ENCODE assay signal across 13 mouse cellular contexts in the genomic region with DNA sequence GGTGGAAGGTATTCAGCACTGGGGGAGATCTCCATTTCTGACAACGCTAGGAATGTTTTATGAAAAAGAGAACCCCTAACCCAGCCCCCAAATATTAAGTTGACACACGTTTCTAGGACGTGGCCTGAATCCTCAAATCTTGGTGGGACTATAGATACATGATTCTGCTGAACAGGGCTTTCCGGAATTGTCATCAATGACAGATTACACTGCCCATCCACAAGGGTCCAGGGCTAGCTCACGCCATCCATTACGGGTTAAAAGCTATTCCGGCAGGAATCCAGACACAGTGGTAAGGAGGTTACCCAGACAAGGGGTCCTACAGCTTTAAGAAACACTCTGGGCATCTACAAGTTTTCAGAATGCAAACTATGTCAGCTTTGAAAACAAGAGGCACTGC.
"Had no signal": no experiment of that assay in that cellular context is flagged by ENCODE, and none has a peak within 500 bp of the region (broad histone marks: within the 10 kb centered on the region; RNA-seq: fewer than 3 reads in every experiment).

No protein-coding gene starts in this region.

- DNase-seq: kidney, adult 2 months; kidney, postnatal 14 days; lung, adult 2 months; lung, postnatal 36 days; right cerebral cortex, postnatal 25 days; thymus, postnatal 36 days had no signal

- ATAC-seq: intestine, embryonic 16.5 days; lung, postnatal 0 days had no signal

- H3K4me2 ChIP-seq: kidney, embryonic 15.5 days; liver, embryonic 11.5 days; liver, embryonic 15.5 days had no signal

- H3K36me3 ChIP-seq: kidney, embryonic 15.5 days; limb, embryonic 10.5 days; liver, embryonic 15.5 days had no signal

- H3K27ac ChIP-seq: kidney, embryonic 15.5 days; left cerebral cortex, adult 2 months; limb, embryonic 10.5 days; liver, embryonic 15.5 days had no signal

- H3K9me3 ChIP-seq: kidney, embryonic 15.5 days; limb, embryonic 10.5 days; liver, embryonic 15.5 days had no signal

- H3K27me3 ChIP-seq: kidney, embryonic 15.5 days; liver, embryonic 15.5 days had no signal

- H3K4me3 ChIP-seq: kidney, embryonic 15.5 days; left cerebral cortex, adult 2 months; limb, embryonic 10.5 days; liver, embryonic 15.5 days had no signal

- H3K4me1 ChIP-seq: liver, embryonic 15.5 days had no signal

- H3K9ac ChIP-seq: kidney, embryonic 15.5 days; liver, embryonic 15.5 days had no signal
